Mouse (Mus musculus) MEL (cell line): Measurements from ENCODE around the gene Dnm2. TPM values are rescaled to one million over a fixed set of nuclear protein-coding genes. Genes with fewer than 3 reads are reported as not detected.

Source experiments
- DNase-seq: peaks from one replicate; pipeline ENCODE4 v3.0.0; 2011; ENCODE audit warnings: low read depth, low spot score
- H3K27ac ChIP-seq: 2 replicates; pipeline ENCODE4 v1.5.1; 2012; ENCODE audit warnings: low read depth, mild to moderate bottlenecking, control low read depth, low read length, moderate library complexity; ENCODE audit not compliant: control insufficient read depth
- H3K27me3 ChIP-seq, 2 experiments: fragments of 150-350 bp in 1 of 2; sonication (generic) in 1 of 2; 2 replicates each; pipeline ENCODE4 v1.6.1; 2012; ENCODE audit warnings: low read length in 2 of 2, mild to moderate bottlenecking in 2 of 2, improper control_type of control experiment in 1 of 2, moderate library complexity in 1 of 2; ENCODE audit not compliant: insufficient read depth in 2 of 2, control insufficient read depth in 1 of 2
- H3K36me3 ChIP-seq, 2 experiments: 2 replicates each; pipeline ENCODE4 v1.6.1; 2012 to 2014; ENCODE audit warnings: low read length in 2 of 2, improper control_type of control experiment in 1 of 2, inconsistent platforms in 1 of 2, mild to moderate bottlenecking in 1 of 2; ENCODE audit not compliant: insufficient read depth in 2 of 2, control insufficient read depth in 1 of 2
- H3K4me1 ChIP-seq, 2 experiments: fragments of 150-350 bp in 1 of 2; sonication (generic) in 1 of 2; 2 replicates each; pipeline ENCODE4 v1.6.1; 2012; ENCODE audit warnings: low read length in 2 of 2, improper control_type of control experiment in 1 of 2, mild to moderate bottlenecking in 1 of 2; ENCODE audit not compliant: insufficient read depth in 2 of 2, control insufficient read depth in 1 of 2
- H3K4me3 ChIP-seq, 2 experiments: fragments of 150-350 bp in 1 of 2; sonication (generic) in 1 of 2; 2 replicates each; pipeline ENCODE4 v1.5.1; 2012; ENCODE audit warnings: low read depth in 2 of 2, low read length in 2 of 2, mild to moderate bottlenecking in 2 of 2, moderate library complexity in 2 of 2, control low read depth in 1 of 2, improper control_type of control experiment in 1 of 2; ENCODE audit not compliant: control insufficient read depth in 1 of 2, insufficient read depth in 1 of 2
- H3K79me2 ChIP-seq: 2 replicates; pipeline ENCODE4 v1.6.1; 2012; ENCODE audit warnings: mild to moderate bottlenecking, low read length, moderate library complexity; ENCODE audit not compliant: control insufficient read depth, poor library complexity, insufficient read depth
- H3K9ac ChIP-seq: 2 replicates; pipeline ENCODE4 v1.6.1; 2012; ENCODE audit warnings: low read depth, mild to moderate bottlenecking, control low read depth, low read length, moderate library complexity; ENCODE audit not compliant: control insufficient read depth, poor library complexity, severe bottlenecking
- H3K9me3 ChIP-seq: fragments of 150-350 bp; sonication (generic); replicated peaks from 2 replicates; pipeline ENCODE4 v1.6.1; 2012; ENCODE audit warnings: mild to moderate bottlenecking, low read length, improper control_type of control experiment, moderate library complexity; ENCODE audit not compliant: insufficient read depth
- CHD1 ChIP-seq: IDR thresholded peaks from 2 replicates; pipeline ENCODE4 v1.6.1; 2012; ENCODE audit warnings: low read depth, mild to moderate bottlenecking, inconsistent platforms, low read length, improper control_type of control experiment
- CHD2 ChIP-seq: IDR thresholded peaks from 2 replicates; pipeline ENCODE4 v1.6.1; 2011; ENCODE audit warnings: low read length, improper control_type of control experiment
- E2F4 ChIP-seq: IDR thresholded peaks from 2 replicates; pipeline ENCODE4 v1.6.1; 2011; ENCODE audit warnings: low read depth, low read length, improper control_type of control experiment, borderline replicate concordance
- GATA1 ChIP-seq: IDR thresholded peaks from 2 replicates; pipeline ENCODE4 v1.6.1; 2011; ENCODE audit warnings: low read depth, low read length, improper control_type of control experiment
- MAFK ChIP-seq: IDR thresholded peaks from 2 replicates; pipeline ENCODE4 v1.6.1; 2011; ENCODE audit warnings: low read depth, mild to moderate bottlenecking, low read length, improper control_type of control experiment, borderline replicate concordance
- MAZ ChIP-seq: IDR thresholded peaks from 2 replicates; pipeline ENCODE4 v1.6.1; 2012; ENCODE audit warnings: low read depth, mild to moderate bottlenecking, inconsistent platforms, low read length, improper control_type of control experiment
- MYB ChIP-seq: IDR thresholded peaks from 2 replicates; pipeline ENCODE4 v1.6.1; 2011; ENCODE audit warnings: mild to moderate bottlenecking, low read depth, low read length, improper control_type of control experiment
- MYC ChIP-seq: IDR thresholded peaks from 2 replicates; pipeline ENCODE4 v1.6.1; 2011; ENCODE audit warnings: low read depth, mild to moderate bottlenecking, low read length, improper control_type of control experiment, moderate library complexity
- NELFE ChIP-seq: IDR thresholded peaks from 2 replicates; pipeline ENCODE4 v1.6.1; 2011; ENCODE audit warnings: low read depth, low read length, improper control_type of control experiment
- POLR2A ChIP-seq, 2 experiments: IDR thresholded peaks; 2 replicates each; pipeline ENCODE4 v1.6.1; 2011 to 2012; ENCODE audit warnings: low read length in 2 of 2, mild to moderate bottlenecking in 2 of 2, control low read depth in 1 of 2, improper control_type of control experiment in 1 of 2, low read depth in 1 of 2, moderate library complexity in 1 of 2; ENCODE audit not compliant: control insufficient read depth in 1 of 2, insufficient read depth in 1 of 2, poor library complexity in 1 of 2
- POLR2AphosphoS2 ChIP-seq: IDR thresholded peaks from 2 replicates; pipeline ENCODE4 v1.6.1; 2011; ENCODE audit warnings: low read length, improper control_type of control experiment
- POLR2AphosphoS5 ChIP-seq: IDR thresholded peaks from 2 replicates; pipeline ENCODE4 v1.6.1; 2012; ENCODE audit warnings: low read depth, borderline replicate concordance, mild to moderate bottlenecking, inconsistent platforms, low read length, moderate library complexity, mixed read lengths
- SMC3 ChIP-seq: IDR thresholded peaks from 2 replicates; pipeline ENCODE4 v1.6.1; 2011; ENCODE audit warnings: low read depth, low read length, improper control_type of control experiment
- TAL1 ChIP-seq: IDR thresholded peaks from 2 replicates; pipeline ENCODE4 v1.6.1; 2012; ENCODE audit warnings: mild to moderate bottlenecking, inconsistent platforms, low read length, moderate library complexity, mixed read lengths
- ZC3H11A ChIP-seq: IDR thresholded peaks from 2 replicates; pipeline ENCODE4 v1.6.1; 2012; ENCODE audit warnings: low read depth, mild to moderate bottlenecking, inconsistent platforms, low read length, improper control_type of control experiment
- ZKSCAN1 ChIP-seq: IDR thresholded peaks from 2 replicates; pipeline ENCODE4 v1.6.1; 2012; ENCODE audit warnings: low read depth, mild to moderate bottlenecking, inconsistent platforms, low read length, improper control_type of control experiment, moderate library complexity
- ZNF384 ChIP-seq: IDR thresholded peaks from 2 replicates; pipeline ENCODE4 v1.6.1; 2012; ENCODE audit warnings: low read depth, mild to moderate bottlenecking, inconsistent platforms, low read length, improper control_type of control experiment
- polyA plus RNA-seq, 2 experiments: library from polyadenylated mRNA; stranded (reverse) in 1 of 2; unstranded in 1 of 2; fragments of >175 nt in 1 of 2; fragments of >200 nt in 1 of 2; gene quantifications; 2 replicates each; pipeline versions ENCODE4 v1.2.1 to v1.2.4; 2012; ENCODE audit warnings: low replicate concordance in 2 of 2, low read depth in 1 of 2; ENCODE audit not compliant: insufficient read length in 2 of 2, insufficient read depth in 1 of 2, missing spikeins in 1 of 2
- total RNA-seq: library from RNA; depleted of rRNA; stranded (reverse); fragments of 300-350 nt; gene quantifications from 2 replicates; pipeline ENCODE4 v1.2.3, GENCODE M21; 2012

Gene Dnm2
- total and polyA plus RNA-seq, 3 experiments = 117 to 832 (median 237) TPM

DNA sequence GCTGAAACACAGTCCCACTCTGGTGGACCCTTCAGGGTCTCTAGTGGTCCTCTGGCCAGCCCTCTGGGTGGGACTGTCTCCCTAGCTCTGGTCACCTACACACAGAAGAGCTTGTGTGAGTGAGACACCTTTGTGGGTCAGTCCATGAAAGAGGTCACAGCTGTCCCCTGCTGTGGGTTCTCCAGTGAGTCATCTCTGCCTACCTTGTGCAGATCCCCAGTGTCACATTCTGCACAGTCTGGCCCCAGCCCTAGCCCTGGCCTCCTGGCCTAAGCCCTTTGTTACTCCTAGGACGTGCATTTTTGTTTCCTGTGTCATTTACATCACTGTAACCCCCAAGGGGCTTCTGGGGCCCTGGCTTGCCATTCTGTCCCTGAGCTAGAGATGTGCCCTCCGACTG is 69.2 kb downstream of the Dnm2 start:
- Histone ChIP-seq H3K27me3 (no peaks in the 10 kb centered on the region), H3K36me3 (peaks cover 0 to 12% of the 10 kb centered on the region in 2 experiments; a peak in 2 of 4 replicates), H3K9ac (no peak overlapping the region), H3K4me3 (no peak overlapping the region), H3K9me3 (no peaks in the 10 kb centered on the region), H3K27ac (no peak overlapping the region), H3K4me1 (no peaks in the 10 kb centered on the region), H3K79me2 (no peaks in the 10 kb centered on the region)
- TF ChIP-seq GATA1 (no peak), ZKSCAN1 (no peak), NELFE (no peak), POLR2AphosphoS2 (no peak; the same call in 1 of the 2 replicates), E2F4 (no peak), ZNF384 (no peak), CHD1 (no peak), TAL1 (no peak), MAFK (no peak), CHD2 (no peak), MAZ (no peak), POLR2AphosphoS5 (no peak)
- no peak for DNase-seq

DNA sequence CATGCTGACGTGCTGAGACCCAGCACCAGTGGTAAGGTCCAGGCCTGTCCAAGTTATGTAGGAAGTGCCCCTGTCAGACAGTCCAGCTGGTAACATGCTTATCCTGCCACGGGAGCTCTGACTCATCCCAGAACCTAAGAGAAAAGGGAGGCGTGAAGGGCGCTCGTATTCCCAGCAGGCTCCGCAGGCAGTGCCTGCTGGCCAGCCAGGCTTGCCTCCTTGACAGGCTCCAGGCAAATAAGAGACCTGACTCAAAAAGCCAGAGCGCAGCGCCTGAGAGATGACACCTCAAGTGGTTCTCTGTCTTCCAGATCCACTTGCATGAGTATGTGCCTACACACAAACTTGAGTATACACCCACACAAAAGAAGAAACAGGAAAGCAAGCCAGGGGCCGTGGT is 70.0 kb downstream of the Dnm2 start:
- H3K9ac ChIP-seq = no peak overlapping the region
- no peaks in the 10 kb centered on the region for H3K9me3 ChIP-seq
- H3K36me3 ChIP-seq = peaks cover 0 to 15% of the 10 kb centered on the region in 2 experiments; a peak in 2 of 4 replicates
- no peaks in the 10 kb centered on the region for H3K79me2 ChIP-seq
- 0 out of 2 replicates have a peak, but pooled peaks have one; percentile 21 for TF ChIP-seq MYB
- no peak for TF ChIP-seq POLR2A (IDR thresholded peaks at IDR 0.05; ENCODE audit: control insufficient read depth in 1 of 2, insufficient read depth in 1 of 2, low read depth in 1 of 2, low read length in 2 of 2, poor library complexity in 1 of 2)
- TF ChIP-seq ZC3H11A = no peak
- TF ChIP-seq SMC3 = no peak
- H3K4me1 ChIP-seq = no peaks in the 10 kb centered on the region
- no peak overlapping the region for H3K27ac ChIP-seq
- no peak for DNase-seq
- H3K27me3 ChIP-seq = no peaks in the 10 kb centered on the region
- H3K4me3 ChIP-seq = no peak overlapping the region

DNA sequence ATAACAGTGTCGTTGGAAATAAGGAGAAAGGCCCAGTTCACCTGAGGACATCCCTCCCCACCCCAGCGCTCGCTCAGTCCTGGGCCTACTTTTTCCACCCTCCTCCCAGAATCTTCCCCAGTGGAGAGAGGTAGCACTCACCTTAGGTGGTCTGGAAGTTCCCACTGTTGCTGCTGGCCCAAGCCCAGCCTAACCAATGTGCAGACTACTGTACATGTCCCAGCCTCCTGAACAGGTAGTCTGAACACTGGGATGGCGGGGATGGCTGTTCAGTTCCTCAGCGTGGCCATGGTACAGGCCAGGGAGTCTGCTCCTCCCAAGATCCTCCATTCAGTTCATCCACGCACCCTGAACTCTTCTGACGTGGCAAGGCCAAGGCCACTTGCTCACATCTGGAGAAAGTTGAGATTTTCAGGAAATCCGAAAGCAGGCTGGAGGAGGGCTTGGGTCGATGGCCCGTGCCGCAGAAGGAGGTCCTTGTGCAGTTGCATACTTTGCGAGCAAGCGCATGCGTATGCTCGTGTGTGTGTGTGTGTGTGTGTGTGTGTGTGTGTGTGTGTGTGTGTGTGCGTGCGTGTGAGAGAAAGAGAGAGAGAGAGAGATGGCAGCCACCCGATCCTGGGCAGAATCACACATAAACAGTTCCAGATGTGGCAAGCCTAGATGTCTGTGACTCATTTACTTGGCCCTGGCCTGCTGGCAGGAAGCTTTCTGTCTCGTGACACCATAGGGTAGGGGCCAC is 71.8 kb downstream of the Dnm2 start:
- no peaks in the 10 kb centered on the region for H3K4me1 ChIP-seq

More for the DNA sequence above, 71.8 kb downstream of the Dnm2 start:
- Histone ChIP-seq H3K9ac (no peak overlapping the region), H3K9me3 (no peaks in the 10 kb centered on the region), H3K79me2 (no peaks in the 10 kb centered on the region), H3K4me3 (no peak overlapping the region), H3K36me3 (peaks cover 0 to 15% of the 10 kb centered on the region in 2 experiments; a peak in 2 of 4 replicates), H3K27ac (no peak overlapping the region), H3K27me3 (no peaks in the 10 kb centered on the region)
- TF ChIP-seq GATA1 (no peak), NELFE (0 out of 2 replicates have a peak, but pooled peaks have one; percentile 18), POLR2AphosphoS2 (0 out of 2 replicates have a peak, but pooled peaks have one; percentile 29), POLR2A (IDR thresholded peaks at IDR 0.05; ENCODE audit: control insufficient read depth in 1 of 2, insufficient read depth in 1 of 2, low read depth in 1 of 2, low read length in 2 of 2, poor library complexity in 1 of 2) (peak in 1 of 2 experiments; percentile 22; a peak in 1 of 4 replicates), MYC (no peak)
- DNase-seq = no peak
